Comparison of ENCODE assay signal across 9 mouse cellular contexts in the genomic region with DNA sequence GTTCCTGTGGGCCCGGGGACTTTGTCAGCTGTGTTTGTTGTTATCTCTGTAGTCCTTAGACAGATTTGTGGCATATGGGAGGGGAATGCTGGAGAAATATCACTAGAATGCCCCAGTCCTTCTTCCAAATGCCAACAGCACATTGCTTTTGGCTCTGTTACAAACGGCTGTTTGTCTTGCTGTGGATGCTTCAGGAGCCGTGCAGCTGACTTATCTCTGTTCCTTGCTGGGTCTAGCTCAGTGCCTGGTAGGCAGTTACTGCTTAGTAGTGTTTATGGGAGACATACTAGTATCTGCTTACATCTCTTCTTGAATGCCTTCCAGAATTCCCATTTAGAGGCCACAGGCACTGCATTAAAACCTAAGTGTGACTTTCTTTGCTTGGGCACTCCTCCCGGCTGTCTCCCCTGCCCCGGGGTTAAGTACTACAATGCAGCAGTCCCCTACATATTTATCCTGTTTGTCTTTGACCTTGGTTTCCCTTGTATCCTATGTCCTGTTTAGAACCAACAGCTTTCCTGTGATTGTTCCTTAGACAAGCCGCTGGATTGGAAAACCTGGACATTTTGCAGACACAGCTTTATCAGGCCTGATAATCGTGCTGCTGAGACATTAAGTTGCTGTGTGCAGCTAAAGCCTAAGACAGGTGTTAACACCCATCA.
DNase-seq lines count a peak whose midpoint lies in the region; ATAC-seq and TF ChIP-seq lines count a peak whose summit lies in the region.
"Had no signal": no experiment of that assay in that cellular context is flagged by ENCODE, and none has a peak within 500 bp of the region (broad histone marks: within the 10 kb centered on the region; RNA-seq: fewer than 3 reads in every experiment).

No protein-coding gene starts in this region.

- 0 out of 2 replicates have a peak, but pooled peaks have one; percentile 35 for ATAC-seq in heart, embryonic 15.5 days (replicated peaks; ENCODE audit: insufficient number of reproducible peaks, insufficient read depth, low FRiP score, low read depth)
- peak; percentile 71; the same call in 1 of the 2 replicates for ATAC-seq in lung, embryonic 14.5 days (ENCODE audit: insufficient read depth)

- DNase-seq in heart, adult 8-10 months (ENCODE audit: low spot score), result no peak
- peak; percentile 33 to 52 for DNase-seq in adrenal gland, postnatal 36 days
- DNase-seq in cerebellum, postnatal 36 days, result peak; percentile 28 to 57
- DNase-seq in lung, embryonic 14.5 days, result peak; percentile 63
- DNase-seq in thymus, postnatal 0 days (ENCODE audit: low spot score), result no peak
- no peak for DNase-seq in midbrain, embryonic 10.5 days (ENCODE audit: low spot score)
- DNase-seq in right cerebral cortex, adult 2 months (ENCODE audit: low spot score in 2 of 2), result no peak
- DNase-seq: thymus, postnatal 4 days had no signal

- no peak overlapping the region for H3K4me3 ChIP-seq in heart, embryonic 15.5 days
- H3K4me3 ChIP-seq in lung, embryonic 14.5 days (ENCODE audit: low read depth, low read length), result no peak overlapping the region
- H3K4me3 ChIP-seq in midbrain, embryonic 10.5 days, result no peak overlapping the region

- no peaks in the 10 kb centered on the region for H3K36me3 ChIP-seq in heart, embryonic 15.5 days
- no peaks in the 10 kb centered on the region for H3K36me3 ChIP-seq in lung, embryonic 14.5 days (ENCODE audit: insufficient read depth)
- no peaks in the 10 kb centered on the region for H3K36me3 ChIP-seq in midbrain, embryonic 10.5 days

- TF ChIP-seq CTCF in lung, embryonic 14.5 days (IDR thresholded peaks at IDR 0.05; ENCODE audit: low read depth), result no peak

- H3K9ac ChIP-seq in heart, embryonic 15.5 days, result no peak overlapping the region
- H3K9ac ChIP-seq in lung, embryonic 14.5 days, result no peak overlapping the region

- H3K27ac ChIP-seq in heart, embryonic 15.5 days, result no peak overlapping the region
- no peak overlapping the region for H3K27ac ChIP-seq in lung, embryonic 14.5 days (ENCODE audit: low read depth)
- no peak overlapping the region for H3K27ac ChIP-seq in midbrain, embryonic 10.5 days (replicated peaks)

- no peaks in the 10 kb centered on the region for H3K27me3 ChIP-seq in heart, embryonic 15.5 days
- H3K27me3 ChIP-seq in lung, embryonic 14.5 days (ENCODE audit: insufficient read depth, low read length), result no peaks in the 10 kb centered on the region
- no peaks in the 10 kb centered on the region for H3K27me3 ChIP-seq in midbrain, embryonic 10.5 days (ENCODE audit: low read depth, poor library complexity, severe bottlenecking)

- no peak overlapping the region for H3K4me2 ChIP-seq in heart, embryonic 15.5 days
- no peak overlapping the region for H3K4me2 ChIP-seq in lung, embryonic 14.5 days

- no peaks in the 10 kb centered on the region for H3K4me1 ChIP-seq in heart, embryonic 15.5 days (replicated peaks)
- no peaks in the 10 kb centered on the region for H3K4me1 ChIP-seq in lung, embryonic 14.5 days (ENCODE audit: insufficient read depth)
- H3K4me1 ChIP-seq in midbrain, embryonic 10.5 days, result peaks cover 6% of the 10 kb centered on the region; the same call in 1 of the 2 replicates

- no peaks in the 10 kb centered on the region for H3K9me3 ChIP-seq in heart, embryonic 15.5 days (replicated peaks)
- no peaks in the 10 kb centered on the region for H3K9me3 ChIP-seq in lung, embryonic 14.5 days (ENCODE audit: low read depth, low read length)
- H3K9me3 ChIP-seq in midbrain, embryonic 10.5 days (replicated peaks), result no peaks in the 10 kb centered on the region

- 39% methylated on average over 7 of the region's 7 CpGs for WGBS in heart, embryonic 15.5 days
- 55% methylated on average over 7 of the region's 7 CpGs for WGBS in lung, embryonic 14.5 days
- WGBS in midbrain, embryonic 10.5 days, result 87% methylated on average over 7 of the region's 7 CpGs

Comparison
In these comparisons a context has a peak if more than half of its experiments do, and no peak if none do; other contexts are left out.
1. DNase-seq: peak in adrenal gland, postnatal 36 days (2 of 2), cerebellum, postnatal 36 days (2 of 2) and lung, embryonic 14.5 days (single experiment); none in heart, adult 8-10 months (single experiment), thymus, postnatal 0 days (single experiment), midbrain, embryonic 10.5 days (single experiment) and right cerebral cortex, adult 2 months (0 of 2).